Mouse (Mus musculus): ENCODE results near the gene Heatr9. TPM values are rescaled to one million over a fixed set of nuclear protein-coding genes. Genes with fewer than 3 reads are reported as not detected.

Gene Heatr9
- total and polyA plus RNA-seq, 2 experiments from 2014 or later = not detected

DNA sequence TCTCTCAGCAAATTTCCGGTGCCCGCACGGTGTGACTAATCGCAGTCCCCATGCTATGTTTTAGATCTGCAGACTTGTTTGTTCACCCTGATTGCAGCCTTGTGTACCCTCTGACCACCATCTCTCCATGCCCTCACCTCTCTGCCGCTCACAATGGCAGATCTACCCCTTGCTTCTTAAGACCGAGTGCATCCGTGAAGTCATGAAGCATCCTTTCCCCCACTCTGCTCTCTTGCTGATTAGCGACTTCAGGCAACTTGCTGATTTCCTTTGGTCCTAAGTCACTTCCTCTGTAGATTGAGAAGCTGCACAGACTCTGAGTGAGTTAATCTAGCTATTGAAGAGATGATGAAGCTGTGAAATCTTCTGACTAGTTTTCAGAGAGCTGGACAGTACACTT is 12.2 kb upstream of the Heatr9 start:
- H3K27ac ChIP-seq = no peak overlapping the region
- no peak for DNase-seq (ENCODE audit: low spot score)
- TF ChIP-seq CTCF (IDR thresholded peaks at IDR 0.05; ENCODE audit: low read depth) = no peak
- no peak for ATAC-seq
- no peaks in the 10 kb centered on the region for H3K4me1 ChIP-seq (ENCODE audit: insufficient read depth, low read length)
- no peaks in the 10 kb centered on the region for H3K9me3 ChIP-seq (ENCODE audit: low read length)
- 84% methylated on average over 8 of the region's 8 CpGs for WGBS
- H3K4me2 ChIP-seq (ENCODE audit: low read depth, low read length) = peak overlapping the region; percentile 30
- no peaks in the 10 kb centered on the region for H3K36me3 ChIP-seq (ENCODE audit: insufficient read depth, low read length)
- no peaks in the 10 kb centered on the region for H3K27me3 ChIP-seq (ENCODE audit: insufficient read depth, low read length)
- no peak overlapping the region for H3K4me3 ChIP-seq (ENCODE audit: low read length)
- no peak overlapping the region for H3K9ac ChIP-seq (replicated peaks; ENCODE audit: low read length)

DNA sequence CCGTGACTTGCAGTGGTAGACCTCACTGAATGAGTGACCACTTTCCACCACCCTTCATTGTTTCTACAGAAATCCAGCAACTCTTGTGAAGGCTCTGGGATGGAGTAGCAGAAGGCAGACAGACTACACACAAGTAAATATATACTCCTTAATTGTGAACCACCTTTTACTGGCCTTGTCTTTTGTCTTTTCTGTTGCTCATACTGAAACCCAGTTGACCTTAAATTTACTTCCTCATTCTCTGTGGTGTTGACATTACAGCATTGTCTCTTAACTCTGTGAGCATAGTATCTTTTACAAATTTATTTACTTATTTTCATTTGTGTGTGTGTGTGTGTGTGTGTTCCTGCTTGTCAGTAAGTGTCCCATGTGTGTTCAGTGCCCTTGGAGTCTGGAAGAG is 11.2 kb upstream of the Heatr9 start:
- Histone ChIP-seq H3K27ac (no peak overlapping the region), H3K36me3 (ENCODE audit: insufficient read depth, low read length) (no peaks in the 10 kb centered on the region), H3K4me2 (ENCODE audit: low read depth, low read length) (no peak overlapping the region), H3K9me3 (ENCODE audit: low read length) (no peaks in the 10 kb centered on the region), H3K4me1 (ENCODE audit: insufficient read depth, low read length) (no peaks in the 10 kb centered on the region), H3K9ac (replicated peaks; ENCODE audit: low read length) (no peak overlapping the region), H3K4me3 (ENCODE audit: low read length) (no peak overlapping the region), H3K27me3 (ENCODE audit: insufficient read depth, low read length) (no peaks in the 10 kb centered on the region)
- WGBS = 88% methylated on average over 1 of the region's 1 CpGs
- no peak for TF ChIP-seq CTCF (IDR thresholded peaks at IDR 0.05; ENCODE audit: low read depth)
- no peak for DNase-seq (ENCODE audit: low spot score)
- no peak for ATAC-seq

DNA sequence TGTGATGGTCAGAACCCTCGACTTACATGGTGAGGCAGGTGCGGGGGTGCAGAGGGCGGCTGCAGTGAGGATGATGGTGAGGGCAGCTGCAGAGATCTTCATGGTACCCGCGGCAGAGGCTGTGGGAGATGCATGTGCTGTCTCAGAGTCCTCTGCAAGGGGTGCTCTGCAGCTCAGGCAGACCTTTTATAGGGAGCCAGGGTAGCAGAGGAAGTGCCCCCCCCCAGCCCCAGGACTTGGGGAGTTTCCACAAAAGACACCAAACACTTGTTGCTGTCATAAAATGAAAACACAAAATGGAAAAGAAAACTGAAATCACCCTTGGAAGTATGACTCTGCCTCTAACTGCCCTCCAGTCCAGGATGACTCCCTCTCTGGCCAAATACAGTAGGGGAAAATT is 8.4 kb upstream of the Heatr9 start, which contains the start of gene Ccl5:
Gene Ccl5 (minus strand): TSS at position 159 of the 400 bp plus-strand sequence.
- Histone ChIP-seq H3K9ac (replicated peaks; ENCODE audit: low read length) (no peak within 1 kb of the TSS), H3K4me1 (ENCODE audit: insufficient read depth, low read length) (no peaks in the 10 kb centered on the region), H3K36me3 (ENCODE audit: insufficient read depth, low read length) (no peaks in the 10 kb centered on the region), H3K4me2 (ENCODE audit: low read depth, low read length) (no peak within 1 kb of the TSS), H3K27ac (no peak within 1 kb of the TSS), H3K27me3 (ENCODE audit: insufficient read depth, low read length) (no peaks in the 10 kb centered on the region), H3K4me3 (ENCODE audit: low read length) (no peak within 1 kb of the TSS), H3K9me3 (ENCODE audit: low read length) (no peaks in the 10 kb centered on the region)
- no peak for DNase-seq (ENCODE audit: low spot score)
- no peak for ATAC-seq
- 94% methylated on average over 5 of the region's 5 CpGs for WGBS
- no peak for TF ChIP-seq CTCF (IDR thresholded peaks at IDR 0.05; ENCODE audit: low read depth)

DNA sequence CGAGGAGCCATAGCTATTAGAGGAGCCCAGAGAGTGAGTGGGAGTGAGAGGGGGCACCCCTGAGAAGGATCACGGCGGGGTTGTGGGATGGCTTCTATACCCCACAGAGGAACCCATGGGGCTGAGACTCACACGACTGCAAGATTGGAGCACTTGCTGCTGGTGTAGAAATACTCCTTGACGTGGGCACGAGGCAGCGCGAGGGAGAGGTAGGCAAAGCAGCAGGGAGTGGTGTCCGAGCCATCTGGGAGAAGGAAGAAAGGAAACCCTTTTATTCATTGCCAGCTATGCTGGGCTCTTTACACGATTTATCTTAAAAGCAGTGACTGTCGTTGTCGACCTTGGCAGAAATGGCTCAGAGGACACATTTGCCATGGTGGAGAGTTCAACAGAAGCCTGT is 7.0 kb upstream of the Heatr9 start:
- 49% methylated on average over 12 of the region's 12 CpGs for WGBS
- H3K36me3 ChIP-seq (ENCODE audit: insufficient read depth, low read length) = no peaks in the 10 kb centered on the region

DNA sequence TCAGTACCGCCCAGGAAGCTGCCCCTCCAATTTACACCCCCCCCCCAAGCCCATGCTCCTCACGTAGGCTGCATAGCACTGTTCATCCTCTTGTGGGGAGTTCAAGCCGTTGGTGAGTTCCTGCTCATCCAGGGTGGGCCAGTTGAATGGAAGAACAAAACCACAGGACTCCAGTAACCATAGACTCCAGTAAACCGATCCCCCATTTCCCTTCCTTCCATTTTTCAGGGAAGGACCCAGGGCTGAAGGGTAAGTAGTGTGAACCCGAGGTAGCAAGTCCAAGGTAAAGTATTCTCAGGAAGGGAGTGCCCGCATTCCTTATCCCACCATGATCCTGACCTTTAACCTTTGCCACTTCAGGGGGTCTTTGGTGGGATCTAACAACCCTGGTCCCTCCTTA is 3.6 kb downstream of the Heatr9 start:
- H3K27ac ChIP-seq = no peak overlapping the region
- no peaks in the 10 kb centered on the region for H3K27me3 ChIP-seq (ENCODE audit: insufficient read depth, low read length)
- ATAC-seq = no peak
- no peak for TF ChIP-seq CTCF (IDR thresholded peaks at IDR 0.05; ENCODE audit: low read depth)
- no peaks in the 10 kb centered on the region for H3K36me3 ChIP-seq (ENCODE audit: insufficient read depth, low read length)
- H3K4me1 ChIP-seq (ENCODE audit: insufficient read depth, low read length) = no peaks in the 10 kb centered on the region
- no peak overlapping the region for H3K9ac ChIP-seq (replicated peaks; ENCODE audit: low read length)
- H3K9me3 ChIP-seq (ENCODE audit: low read length) = no peaks in the 10 kb centered on the region
- DNase-seq (ENCODE audit: low spot score) = no peak
- H3K4me2 ChIP-seq (ENCODE audit: low read depth, low read length) = no peak overlapping the region
- no peak overlapping the region for H3K4me3 ChIP-seq (ENCODE audit: low read length)
- WGBS = 71% methylated on average over 6 of the region's 6 CpGs

More for the DNA sequence above, 7.0 kb upstream of the Heatr9 start:
- Histone ChIP-seq H3K9ac (replicated peaks; ENCODE audit: low read length) (no peak overlapping the region), H3K4me1 (ENCODE audit: insufficient read depth, low read length) (no peaks in the 10 kb centered on the region), H3K27ac (no peak overlapping the region), H3K27me3 (ENCODE audit: insufficient read depth, low read length) (no peaks in the 10 kb centered on the region), H3K9me3 (ENCODE audit: low read length) (no peaks in the 10 kb centered on the region), H3K4me2 (ENCODE audit: low read depth, low read length) (no peak overlapping the region), H3K4me3 (ENCODE audit: low read length) (no peak overlapping the region)
- ATAC-seq (no peak), DNase-seq (ENCODE audit: low spot score) (peak; percentile 4)
- TF ChIP-seq CTCF (IDR thresholded peaks at IDR 0.05; ENCODE audit: low read depth) = no peak

DNA sequence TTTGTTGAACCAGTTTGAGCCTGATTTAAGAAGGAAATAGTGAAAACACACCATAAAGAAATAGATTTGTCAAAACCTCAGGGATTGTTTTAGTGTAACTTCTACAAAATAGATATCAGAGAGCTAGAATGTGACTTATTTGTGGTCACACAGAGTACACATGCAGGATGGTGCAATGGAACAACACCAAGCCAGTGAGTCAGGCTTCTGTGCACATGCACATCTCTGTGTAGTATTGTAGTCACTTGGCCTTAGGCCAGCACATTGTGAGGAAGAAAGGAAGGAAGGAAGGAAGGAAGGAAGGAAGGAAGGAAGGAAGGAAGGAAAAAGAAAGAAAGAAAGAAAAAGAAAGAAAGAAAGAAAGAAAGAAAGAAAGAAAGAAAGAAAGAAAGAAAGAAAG is 4.8 kb downstream of the Heatr9 start:
- H3K4me1 ChIP-seq (ENCODE audit: insufficient read depth, low read length) = no peaks in the 10 kb centered on the region
- no peak overlapping the region for H3K4me2 ChIP-seq (ENCODE audit: low read depth, low read length)
- no peaks in the 10 kb centered on the region for H3K27me3 ChIP-seq (ENCODE audit: insufficient read depth, low read length)
- no peaks in the 10 kb centered on the region for H3K9me3 ChIP-seq (ENCODE audit: low read length)
- no peak overlapping the region for H3K27ac ChIP-seq
- no peak overlapping the region for H3K4me3 ChIP-seq (ENCODE audit: low read length)
- H3K9ac ChIP-seq (replicated peaks; ENCODE audit: low read length) = no peak overlapping the region
- TF ChIP-seq CTCF (IDR thresholded peaks at IDR 0.05; ENCODE audit: low read depth) = no peak
- DNase-seq (ENCODE audit: low spot score) = no peak
- no peaks in the 10 kb centered on the region for H3K36me3 ChIP-seq (ENCODE audit: insufficient read depth, low read length)
- ATAC-seq = no peak

DNA sequence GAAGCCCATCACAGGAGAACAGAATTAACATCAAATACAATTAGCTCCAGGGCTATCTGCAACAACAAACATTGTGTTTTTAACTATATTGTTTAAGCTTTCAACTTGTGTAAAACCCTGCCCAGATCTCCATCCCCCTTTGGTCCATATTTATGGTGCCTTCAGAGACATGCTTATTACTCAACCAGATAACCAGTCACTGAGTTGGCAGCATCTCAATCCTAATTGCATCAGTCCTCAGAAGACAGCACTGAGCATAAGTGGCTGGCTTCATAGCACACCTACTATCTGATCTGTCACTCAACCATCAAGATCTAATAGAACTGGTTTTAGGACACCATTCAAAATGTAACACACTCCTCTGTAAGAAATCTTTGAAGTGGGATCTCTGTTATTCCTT is 12.5 kb downstream of the Heatr9 start:
- ATAC-seq (no peak), DNase-seq (ENCODE audit: low spot score) (no peak)

More for the DNA sequence above, 12.5 kb downstream of the Heatr9 start:
- H3K27me3 ChIP-seq (ENCODE audit: insufficient read depth, low read length) = no peaks in the 10 kb centered on the region
- H3K27ac ChIP-seq = no peak overlapping the region
- peaks cover 26% of the 10 kb centered on the region for H3K36me3 ChIP-seq (ENCODE audit: insufficient read depth, low read length)
- H3K4me3 ChIP-seq (ENCODE audit: low read length) = no peak overlapping the region
- H3K9ac ChIP-seq (replicated peaks; ENCODE audit: low read length) = no peak overlapping the region
- no peak overlapping the region for H3K4me2 ChIP-seq (ENCODE audit: low read depth, low read length)
- no peaks in the 10 kb centered on the region for H3K4me1 ChIP-seq (ENCODE audit: insufficient read depth, low read length)
- no peaks in the 10 kb centered on the region for H3K9me3 ChIP-seq (ENCODE audit: low read length)
- no peak for TF ChIP-seq CTCF (IDR thresholded peaks at IDR 0.05; ENCODE audit: low read depth)

Measured in hindbrain, postnatal 0 days (tissue).